Mouse (Mus musculus) hindbrain, embryonic 13.5 days (tissue): ENCODE measurements around the gene Miox. TPM values are rescaled to one million over a fixed set of nuclear protein-coding genes. Genes with fewer than 3 reads are reported as not detected.

Source experiments
- ATAC-seq: fragments of 200-750 bp; cut with Nextera tagmentation; 2 replicates; pipeline ENCODE4 v1.8.0; 2017; ENCODE audit warnings: moderate TSS enrichment; ENCODE audit not compliant: low FRiP score
- H3K27ac ChIP-seq: fragments of 300-500 bp; sonication (generic); 2 replicates; pipeline ENCODE4 v1.5.1; 2015; ENCODE audit warnings: inconsistent platforms, mild to moderate bottlenecking, moderate library complexity
- H3K27me3 ChIP-seq: fragments of 300-500 bp; sonication (generic); 2 replicates; pipeline ENCODE4 v1.6.1; 2015; ENCODE audit warnings: mild to moderate bottlenecking, inconsistent platforms
- H3K36me3 ChIP-seq: fragments of 300-500 bp; sonication (generic); 2 replicates; pipeline ENCODE4 v1.6.1; 2015; ENCODE audit warnings: mild to moderate bottlenecking, inconsistent platforms
- H3K4me1 ChIP-seq: fragments of 300-500 bp; sonication (generic); replicated peaks from 2 replicates; pipeline ENCODE4 v1.6.1; 2015; ENCODE audit warnings: inconsistent platforms
- H3K4me2 ChIP-seq: fragments of 300-500 bp; sonication (generic); 2 replicates; pipeline ENCODE4 v1.6.1; 2015; ENCODE audit warnings: inconsistent platforms, mild to moderate bottlenecking, moderate library complexity
- H3K4me3 ChIP-seq: fragments of 300-500 bp; sonication (generic); 2 replicates; pipeline ENCODE4 v1.5.1; 2015; ENCODE audit warnings: mild to moderate bottlenecking, inconsistent platforms
- H3K9ac ChIP-seq: fragments of 300-500 bp; sonication (generic); 2 replicates; pipeline ENCODE4 v1.6.1; 2015; ENCODE audit warnings: mild to moderate bottlenecking, inconsistent platforms
- H3K9me3 ChIP-seq: fragments of 300-500 bp; sonication (generic); 2 replicates; pipeline ENCODE4 v1.6.1; 2016; ENCODE audit warnings: inconsistent platforms
- WGBS: fragments of 180-500 bp; shearing (Covaris S2); methylation state at CpG from one replicate; pipeline ENCODE4 v1.1.7; 2015; 5-methylcytosine and 5-hydroxymethylcytosine counted together
- polyA plus RNA-seq: library from polyadenylated mRNA; unstranded; fragments of >200 nt; fragmentation: Nextera tagmentation; extraction: Ambion mirVana; gene quantifications from 2 replicates; pipeline ENCODE4 v1.2.1, GENCODE M21; 2015

The Miox gene
- polyA plus RNA-seq, 1 experiment from 2014 or later: not detected

- no peak overlapping the region for H3K9ac ChIP-seq
- no peak overlapping the region for H3K4me2 ChIP-seq
- no peak overlapping the region for H3K4me3 ChIP-seq
- H3K4me1 ChIP-seq: no peaks in the 10 kb centered on the region
- WGBS: 90% methylated on average over 13 of the region's 13 CpGs
- H3K27me3 ChIP-seq: no peaks in the 10 kb centered on the region
- ATAC-seq: no peak
- H3K36me3 ChIP-seq: peaks cover 96% of the 10 kb centered on the region
- no peaks in the 10 kb centered on the region for H3K9me3 ChIP-seq
- H3K27ac ChIP-seq: no peak overlapping the region
These were observed 34.0 kb upstream of the Miox start for GRCm38 (mm10) chr15:89300180-89300579.

- Histone ChIP-seq H3K27ac (no peak overlapping the region), H3K4me2 (no peak overlapping the region), H3K9ac (no peak overlapping the region), H3K36me3 (peaks cover 96% of the 10 kb centered on the region), H3K27me3 (no peaks in the 10 kb centered on the region), H3K4me1 (no peaks in the 10 kb centered on the region), H3K9me3 (no peaks in the 10 kb centered on the region), H3K4me3 (no peak overlapping the region)
- no peak for ATAC-seq
- WGBS: 96% methylated on average over 8 of the region's 8 CpGs
These were observed 33.6 kb upstream of the Miox start for GRCm38 (mm10) chr15:89300600-89300999.

GRCm38 (mm10) chr15:89305966-89306365, 28.2 kb upstream of the Miox start:
- H3K4me2 ChIP-seq: no peak overlapping the region
- WGBS: 36% methylated on average over 1 of the region's 1 CpGs
- no peaks in the 10 kb centered on the region for H3K27me3 ChIP-seq

GRCm38 (mm10) chr15:89307461-89307860, 26.7 kb upstream of the Miox start:
- no peaks in the 10 kb centered on the region for H3K9me3 ChIP-seq
- H3K36me3 ChIP-seq: peaks cover 54% of the 10 kb centered on the region
- H3K4me2 ChIP-seq: no peak overlapping the region
- 93% methylated on average over 13 of the region's 13 CpGs for WGBS
- H3K27me3 ChIP-seq: no peaks in the 10 kb centered on the region
- peaks cover 41% of the 10 kb centered on the region for H3K4me1 ChIP-seq
- no peak overlapping the region for H3K9ac ChIP-seq
- no peak overlapping the region for H3K4me3 ChIP-seq
- no peak for ATAC-seq
- no peak overlapping the region for H3K27ac ChIP-seq

More at GRCm38 (mm10) chr15:89305966-89306365, 28.2 kb upstream of the Miox start:
- no peak overlapping the region for H3K9ac ChIP-seq
- ATAC-seq: no peak
- H3K9me3 ChIP-seq: no peaks in the 10 kb centered on the region
- H3K4me1 ChIP-seq: peaks cover 27% of the 10 kb centered on the region
- peaks cover 69% of the 10 kb centered on the region for H3K36me3 ChIP-seq
- H3K27ac ChIP-seq: no peak overlapping the region
- H3K4me3 ChIP-seq: no peak overlapping the region

- Histone ChIP-seq H3K27me3 (no peaks in the 10 kb centered on the region), H3K27ac (no peak overlapping the region), H3K36me3 (peaks cover 43% of the 10 kb centered on the region), H3K4me3 (no peak overlapping the region), H3K4me2 (no peak overlapping the region), H3K9me3 (no peaks in the 10 kb centered on the region), H3K4me1 (peaks cover 52% of the 10 kb centered on the region), H3K9ac (no peak overlapping the region)
- 84% methylated on average over 7 of the region's 7 CpGs for WGBS
- ATAC-seq: no peak
These were observed 25.6 kb upstream of the Miox start for GRCm38 (mm10) chr15:89308406-89309139.

- WGBS: 67% methylated on average over 6 of the region's 6 CpGs
- Histone ChIP-seq H3K9ac (0 out of 2 replicates have a peak overlapping the region, but pooled peaks have one; percentile 35), H3K36me3 (peaks cover 29% of the 10 kb centered on the region), H3K4me1 (peaks cover 61% of the 10 kb centered on the region), H3K27me3 (no peaks in the 10 kb centered on the region), H3K4me2 (no peak overlapping the region), H3K9me3 (no peaks in the 10 kb centered on the region), H3K27ac (no peak overlapping the region), H3K4me3 (no peak overlapping the region)
- no peak for ATAC-seq
These were observed 24.2 kb upstream of the Miox start for GRCm38 (mm10) chr15:89309962-89310498.

GRCm38 (mm10) chr15:89313359-89313758, 20.8 kb upstream of the Miox start:
- Histone ChIP-seq H3K4me2 (peak overlapping the region; percentile 92), H3K36me3 (no peaks in the 10 kb centered on the region), H3K9me3 (no peaks in the 10 kb centered on the region), H3K27ac (no peak overlapping the region), H3K27me3 (no peaks in the 10 kb centered on the region), H3K4me1 (peaks cover 55% of the 10 kb centered on the region), H3K4me3 (peak overlapping the region; percentile 96), H3K9ac (peak overlapping the region; percentile 93)
- ATAC-seq: no peak
- WGBS: 79% methylated on average over 4 of the region's 4 CpGs

GRCm38 (mm10) chr15:89314107-89314506, 20.1 kb upstream of the Miox start:
- ATAC-seq: 0 out of 2 replicates have a peak, but pooled peaks have one; percentile 0
- Histone ChIP-seq H3K9ac (peak overlapping the region; percentile 93), H3K4me3 (peak overlapping the region; percentile 96), H3K27ac (0 out of 2 replicates have a peak overlapping the region, but pooled peaks have one; percentile 79), H3K27me3 (no peaks in the 10 kb centered on the region), H3K9me3 (no peaks in the 10 kb centered on the region), H3K4me1 (peaks cover 48% of the 10 kb centered on the region), H3K36me3 (no peaks in the 10 kb centered on the region), H3K4me2 (peak overlapping the region; percentile 92)
- 37% methylated on average over 3 of the region's 3 CpGs for WGBS

GRCm38 (mm10) chr15:89314511-89315189, 19.5 kb upstream of the Miox start:
- no peaks in the 10 kb centered on the region for H3K27me3 ChIP-seq
- H3K4me3 ChIP-seq: peak overlapping the region; percentile 96
- peak overlapping the region; percentile 93 for H3K9ac ChIP-seq
- H3K36me3 ChIP-seq: no peaks in the 10 kb centered on the region
- ATAC-seq: peak; percentile 70
- H3K27ac ChIP-seq: peak overlapping the region; percentile 79
- under 1% methylated on average over 57 of the region's 58 CpGs for WGBS
- peaks cover 45% of the 10 kb centered on the region for H3K4me1 ChIP-seq
- H3K9me3 ChIP-seq: no peaks in the 10 kb centered on the region
- peak overlapping the region; percentile 92 for H3K4me2 ChIP-seq

- Histone ChIP-seq H3K27me3 (no peaks in the 10 kb centered on the region), H3K4me3 (peak within 1 kb of the TSS; percentile 96), H3K4me1 (peaks cover 41% of the 10 kb centered on the region), H3K9me3 (no peaks in the 10 kb centered on the region), H3K9ac (peak within 1 kb of the TSS; percentile 93), H3K4me2 (peak within 1 kb of the TSS; percentile 92), H3K27ac (peak within 1 kb of the TSS; percentile 79), H3K36me3 (no peaks in the 10 kb centered on the region)
- 1% methylated on average over 37 of the region's 37 CpGs for WGBS
- ATAC-seq: peak; percentile 99
These were observed 18.9 kb upstream of the Miox start, which contains the start of gene Sbf1 for GRCm38 (mm10) chr15:89315190-89315731. Gene Sbf1 (minus strand): TSS chr15:89315311.

- peak overlapping the region; percentile 96; the same call in 1 of the 2 replicates for H3K4me3 ChIP-seq
- no peaks in the 10 kb centered on the region for H3K9me3 ChIP-seq
- WGBS: 65% methylated on average over 11 of the region's 11 CpGs
These were observed 18.1 kb upstream of the Miox start for GRCm38 (mm10) chr15:89316146-89316545.

GRCm38 (mm10) chr15:89321264-89321663, 12.9 kb upstream of the Miox start:
- WGBS: 85% methylated on average over 8 of the region's 8 CpGs
- no peak for ATAC-seq
- Histone ChIP-seq H3K36me3 (no peaks in the 10 kb centered on the region), H3K27ac (no peak overlapping the region), H3K4me1 (peaks cover 7% of the 10 kb centered on the region), H3K9ac (no peak overlapping the region), H3K9me3 (no peaks in the 10 kb centered on the region), H3K27me3 (peaks cover 29% of the 10 kb centered on the region), H3K4me2 (no peak overlapping the region), H3K4me3 (no peak overlapping the region)

More at GRCm38 (mm10) chr15:89316146-89316545, 18.1 kb upstream of the Miox start:
- H3K27ac ChIP-seq: no peak overlapping the region
- no peaks in the 10 kb centered on the region for H3K36me3 ChIP-seq
- no peak overlapping the region for H3K9ac ChIP-seq
- 0 out of 2 replicates have a peak, but pooled peaks cover 2% of the 10 kb centered on the region for H3K27me3 ChIP-seq
- H3K4me1 ChIP-seq: peaks cover 32% of the 10 kb centered on the region
- no peak overlapping the region for H3K4me2 ChIP-seq
- ATAC-seq: no peak
